Mouse (Mus musculus) forebrain, embryonic 11.5 days (tissue): ENCODE data around the gene Retnlb. TPM values are rescaled to one million over a fixed set of nuclear protein-coding genes. Genes with fewer than 3 reads are reported as not detected.

Source experiments
- ATAC-seq: fragments of 200-750 bp; cut with Nextera tagmentation; replicated peaks from 2 replicates; pipeline ENCODE4 v1.8.0; 2017; ENCODE audit warnings: moderate TSS enrichment; ENCODE audit not compliant: low FRiP score
- DNase-seq: peaks from one replicate; pipeline ENCODE4 v3.0.0-alpha.2; 2017; ENCODE audit warnings: low spot score
- H3K27ac ChIP-seq: fragments of 300-500 bp; sonication (generic); 2 replicates; pipeline ENCODE4 v1.5.1; 2014; ENCODE audit warnings: low read depth, low read length
- H3K27me3 ChIP-seq: fragments of 300-500 bp; sonication (generic); 2 replicates; pipeline ENCODE4 v1.6.1; 2014; ENCODE audit warnings: mild to moderate bottlenecking, low read length, mixed read lengths; ENCODE audit not compliant: control insufficient read depth, insufficient read depth
- H3K36me3 ChIP-seq: fragments of 300-500 bp; sonication (generic); 2 replicates; pipeline ENCODE4 v1.6.1; 2014; ENCODE audit warnings: mild to moderate bottlenecking, low read length, moderate library complexity, mixed read lengths; ENCODE audit not compliant: control insufficient read depth, insufficient read depth
- H3K4me1 ChIP-seq: fragments of 300-500 bp; sonication (generic); replicated peaks from 2 replicates; pipeline ENCODE4 v1.6.1; 2014; ENCODE audit warnings: low read length, mixed read lengths; ENCODE audit not compliant: control insufficient read depth, insufficient read depth
- H3K4me2 ChIP-seq: fragments of 300-500 bp; sonication (generic); 2 replicates; pipeline ENCODE4 v1.6.1; 2014; ENCODE audit warnings: low read depth, mild to moderate bottlenecking, low read length, moderate library complexity, mixed read lengths; ENCODE audit not compliant: severe bottlenecking
- H3K4me3 ChIP-seq: fragments of 300-500 bp; sonication (generic); 2 replicates; pipeline ENCODE4 v1.5.1; 2014; ENCODE audit warnings: low read depth, low read length
- H3K9ac ChIP-seq: fragments of 300-500 bp; sonication (generic); 2 replicates; pipeline ENCODE4 v1.6.1; 2014; ENCODE audit warnings: low read length
- H3K9me3 ChIP-seq: fragments of 300-500 bp; sonication (generic); 2 replicates; pipeline ENCODE4 v1.6.1; 2016; ENCODE audit warnings: low read length, mixed read lengths; ENCODE audit not compliant: control insufficient read depth
- WGBS: fragments of 180-500 bp; shearing (Covaris S2); extraction: QIAGEN DNeasy Blood & Tissue Kit; methylation state at CpG from one replicate; pipeline ENCODE4 v1.1.7; 2014; 5-methylcytosine and 5-hydroxymethylcytosine counted together
- polyA plus RNA-seq: library from polyadenylated mRNA; unstranded; fragments of >200 nt; fragmentation: Nextera tagmentation; extraction: Ambion mirVana; gene quantifications from 2 replicates; pipeline ENCODE4 v1.2.1, GENCODE M21; 2014

Retnlb gene
- polyA plus RNA-seq, 1 experiment from 2014 or later, result not detected

GRCm38 (mm10) chr16:48805412-48805811, 11.2 kb upstream of the Retnlb start:
- WGBS, result 85% methylated on average over 1 of the region's 1 CpGs
- Histone ChIP-seq H3K27me3 (no peaks in the 10 kb centered on the region), H3K4me3 (no peak overlapping the region), H3K36me3 (no peaks in the 10 kb centered on the region), H3K4me2 (no peak overlapping the region), H3K9me3 (no peaks in the 10 kb centered on the region), H3K4me1 (no peaks in the 10 kb centered on the region), H3K9ac (no peak overlapping the region), H3K27ac (no peak overlapping the region)
- DNase-seq, result no peak
- ATAC-seq, result no peak

GRCm38 (mm10) chr16:48806521-48806920, 10.1 kb upstream of the Retnlb start:
- Histone ChIP-seq H3K27me3 (no peaks in the 10 kb centered on the region), H3K9me3 (no peaks in the 10 kb centered on the region), H3K9ac (no peak overlapping the region), H3K4me2 (no peak overlapping the region), H3K27ac (no peak overlapping the region), H3K4me1 (no peaks in the 10 kb centered on the region), H3K36me3 (no peaks in the 10 kb centered on the region), H3K4me3 (no peak overlapping the region)
- ATAC-seq (no peak), DNase-seq (no peak)
- WGBS, result 83% methylated on average over 1 of the region's 1 CpGs

- Histone ChIP-seq H3K36me3 (no peaks in the 10 kb centered on the region), H3K27ac (no peak overlapping the region), H3K4me3 (no peak overlapping the region), H3K9ac (no peak overlapping the region), H3K4me1 (no peaks in the 10 kb centered on the region), H3K9me3 (no peaks in the 10 kb centered on the region), H3K27me3 (no peaks in the 10 kb centered on the region), H3K4me2 (no peak overlapping the region)
- no peak for DNase-seq
- no peak for ATAC-seq
- 64% methylated on average over 2 of the region's 2 CpGs for WGBS
These were observed 7.3 kb upstream of the Retnlb start for GRCm38 (mm10) chr16:48809374-48809773.

- H3K9me3 ChIP-seq, result no peaks in the 10 kb centered on the region
- no peaks in the 10 kb centered on the region for H3K27me3 ChIP-seq
- H3K4me2 ChIP-seq, result no peak overlapping the region
- no peaks in the 10 kb centered on the region for H3K4me1 ChIP-seq
- ATAC-seq, result no peak
- WGBS, result 85% methylated on average over 7 of the region's 7 CpGs
- no peaks in the 10 kb centered on the region for H3K36me3 ChIP-seq
- no peak overlapping the region for H3K9ac ChIP-seq
- no peak for DNase-seq
- no peak overlapping the region for H3K4me3 ChIP-seq
- H3K27ac ChIP-seq, result no peak overlapping the region
These were observed 4.7 kb upstream of the Retnlb start for GRCm38 (mm10) chr16:48811881-48812436.

- H3K4me1 ChIP-seq, result no peaks in the 10 kb centered on the region
- 95% methylated on average over 6 of the region's 6 CpGs for WGBS
- H3K36me3 ChIP-seq, result no peaks in the 10 kb centered on the region
- H3K27ac ChIP-seq, result no peak overlapping the region
- no peak overlapping the region for H3K4me2 ChIP-seq
- no peak for ATAC-seq
- no peaks in the 10 kb centered on the region for H3K27me3 ChIP-seq
- DNase-seq, result no peak
- H3K9me3 ChIP-seq, result no peaks in the 10 kb centered on the region
- H3K9ac ChIP-seq, result no peak overlapping the region
- H3K4me3 ChIP-seq, result no peak overlapping the region
These were observed 1.9 kb downstream of the Retnlb start for GRCm38 (mm10) chr16:48818524-48818923.

- 88% methylated on average over 3 of the region's 3 CpGs for WGBS
- no peak for ATAC-seq
These were observed 9.8 kb downstream of the Retnlb start for GRCm38 (mm10) chr16:48826474-48826873.

GRCm38 (mm10) chr16:48827625-48828024, 11.0 kb downstream of the Retnlb start:
- Histone ChIP-seq H3K27ac (no peak overlapping the region), H3K9ac (no peak overlapping the region), H3K9me3 (no peaks in the 10 kb centered on the region), H3K36me3 (no peaks in the 10 kb centered on the region), H3K4me1 (no peaks in the 10 kb centered on the region), H3K27me3 (no peaks in the 10 kb centered on the region), H3K4me2 (no peak overlapping the region), H3K4me3 (no peak overlapping the region)
- WGBS, result 86% methylated on average over 1 of the region's 1 CpGs
- DNase-seq, result no peak
- ATAC-seq, result no peak

More at GRCm38 (mm10) chr16:48826474-48826873, 9.8 kb downstream of the Retnlb start:
- Histone ChIP-seq H3K27ac (no peak overlapping the region), H3K36me3 (no peaks in the 10 kb centered on the region), H3K4me2 (no peak overlapping the region), H3K27me3 (no peaks in the 10 kb centered on the region), H3K9ac (no peak overlapping the region), H3K4me1 (no peaks in the 10 kb centered on the region), H3K9me3 (no peaks in the 10 kb centered on the region), H3K4me3 (no peak overlapping the region)
- DNase-seq, result no peak

GRCm38 (mm10) chr16:48829060-48829459, 12.4 kb downstream of the Retnlb start:
- Histone ChIP-seq H3K4me3 (no peak overlapping the region), H3K9me3 (no peaks in the 10 kb centered on the region), H3K36me3 (no peaks in the 10 kb centered on the region), H3K4me1 (no peaks in the 10 kb centered on the region), H3K27me3 (no peaks in the 10 kb centered on the region), H3K27ac (no peak overlapping the region), H3K9ac (no peak overlapping the region), H3K4me2 (no peak overlapping the region)
- DNase-seq, result no peak
- 87% methylated on average over 4 of the region's 4 CpGs for WGBS
- no peak for ATAC-seq

GRCm38 (mm10) chr16:48832055-48832454, 15.4 kb downstream of the Retnlb start:
- ATAC-seq (no peak), DNase-seq (no peak)
- Histone ChIP-seq H3K4me1 (no peaks in the 10 kb centered on the region), H3K36me3 (no peaks in the 10 kb centered on the region), H3K9me3 (no peaks in the 10 kb centered on the region), H3K4me2 (no peak overlapping the region), H3K27ac (no peak overlapping the region), H3K9ac (no peak overlapping the region), H3K4me3 (no peak overlapping the region), H3K27me3 (no peaks in the 10 kb centered on the region)
- 93% methylated on average over 7 of the region's 8 CpGs for WGBS
